Mouse (Mus musculus) megakaryocyte, adult 5-6 weeks (primary cell): ENCODE results near the gene Tns4. TPM values are rescaled to one million over a fixed set of nuclear protein-coding genes. Genes with fewer than 3 reads are reported as not detected.

Experiments
- ATAC-seq: 2 replicates; pipeline ENCODE4 v1.8.0; 2016; ENCODE audit warnings: mild to moderate bottlenecking, inconsistent platforms; ENCODE audit not compliant: poor library complexity, severe bottlenecking
- total RNA-seq, 2 experiments: library from RNA; stranded (forward) in 1 of 2; stranded (reverse) in 1 of 2; fragments of 153-499, 151-499 nt in 1 of 2; fragments of 221-1000, 200-1000 nt in 1 of 2; gene quantifications; 2 replicates each; pipeline versions ENCODE4 v1.2.3 to v1.2.4; 2015 to 2017

Tns4 gene
- total RNA-seq, 2 experiments from 2014 or later, result 4.6 to 8.6 TPM

- ATAC-seq, result peak; percentile 96
Observed at GRCm38 (mm10) chr11:99023500-99024467, 65.3 kb downstream of the Tns4 start, which contains the start of gene Top2a. Gene Top2a (minus strand): TSS chr11:99024189.

DNA sequence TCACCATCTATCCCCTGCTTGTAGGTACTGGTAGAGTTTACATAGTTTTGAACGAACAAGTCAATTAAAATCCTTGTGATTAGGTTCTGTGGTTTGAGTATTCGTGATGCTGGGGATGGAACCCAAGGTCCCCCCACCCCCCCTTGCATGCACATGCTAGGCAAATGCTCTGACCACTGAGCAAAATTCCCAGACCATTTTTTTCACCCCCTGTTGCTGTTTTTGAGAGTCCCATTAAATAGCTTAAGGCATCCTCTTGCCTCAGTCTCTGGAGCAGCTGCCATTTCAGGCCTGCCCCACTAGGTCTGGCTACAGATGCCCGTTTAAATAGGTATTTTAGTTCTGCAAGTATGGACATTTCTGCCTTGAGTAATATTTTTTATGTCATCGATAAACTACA, 66.0 kb downstream of the Tns4 start:
- ATAC-seq, result no peak

DNA sequence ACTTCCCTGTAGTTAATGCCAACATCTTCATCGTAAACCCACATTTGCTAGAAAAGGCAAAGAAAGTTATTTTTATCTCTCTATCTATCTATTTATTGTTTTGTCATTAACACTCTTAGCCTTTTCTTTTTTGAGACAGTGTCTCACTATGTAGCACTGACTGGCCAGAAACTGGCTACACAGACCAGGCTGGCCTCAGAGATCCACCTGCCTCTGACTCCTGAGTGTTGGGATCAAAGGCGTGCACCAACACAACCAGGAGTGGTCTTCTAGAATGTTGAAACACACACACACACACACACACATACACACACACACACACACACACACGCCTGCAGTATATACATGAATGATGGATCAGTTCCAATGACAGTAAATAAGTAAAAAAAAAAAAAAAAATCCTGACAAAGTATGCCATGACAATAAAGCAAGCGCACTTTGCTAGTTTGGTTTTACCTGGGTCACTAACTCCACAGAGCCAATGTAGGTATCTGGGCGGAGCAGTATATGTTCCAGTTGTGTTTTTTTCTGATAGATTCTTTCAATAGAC, 66.6 kb downstream of the Tns4 start:
- no peak for ATAC-seq

DNA sequence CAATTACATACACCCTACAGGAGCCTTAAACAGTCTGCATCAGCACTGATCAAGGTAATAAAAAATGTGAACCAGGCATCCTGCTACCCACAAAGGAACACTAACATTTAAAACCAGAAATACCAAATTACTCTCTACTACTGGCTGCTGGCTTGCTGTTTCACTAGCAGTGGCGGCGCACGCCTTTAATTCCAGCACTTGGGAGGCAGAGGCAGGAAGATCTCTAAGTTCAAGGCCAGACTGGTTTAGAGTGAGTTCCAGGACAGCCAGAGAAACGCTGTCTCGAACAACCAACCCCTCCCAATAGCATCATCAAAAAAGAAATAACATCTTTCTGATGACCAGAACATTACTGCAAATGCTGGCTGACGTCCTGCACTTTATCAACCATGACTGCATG, 69.3 kb downstream of the Tns4 start:
- no peak for ATAC-seq

Other genes with a start within 250 kb of the Tns4 start
- gene Wipf2, start 225.7 kb downstream of the Tns4 start, total RNA-seq (2015), result 25.9 and 26.6 TPM in 2 replicates
- gene Wipf2, start 225.7 kb downstream of the Tns4 start, total RNA-seq (2017), result 4.9 and 7.0 TPM in 2 replicates
- 26.4 and 31.3 TPM in 2 replicates for gene Cdc6, start 181.5 kb downstream of the Tns4 start, total RNA-seq (2015)
- gene Cdc6, start 181.5 kb downstream of the Tns4 start, total RNA-seq (2017), result 26.5 and 27.5 TPM in 2 replicates
- gene Rara, start 161.5 kb downstream of the Tns4 start, total RNA-seq (2015), result 124 and 125 TPM in 2 replicates
- 38.8 and 43.3 TPM in 2 replicates for gene Rara, start 161.5 kb downstream of the Tns4 start, total RNA-seq (2017)
- not detected in 2 replicates for gene Gjd3, start 106.3 kb downstream of the Tns4 start, total RNA-seq (2015)
- gene Gjd3, start 106.3 kb downstream of the Tns4 start, total RNA-seq (2017), result not detected in 2 replicates
- gene Top2a, start 65.1 kb downstream of the Tns4 start, total RNA-seq (2015), result 299 and 310 TPM in 2 replicates
- gene Top2a, start 65.1 kb downstream of the Tns4 start, total RNA-seq (2017), result 694 and 703 TPM in 2 replicates
- 16.0 and 17.3 TPM in 2 replicates for gene Igfbp4, start 48.1 kb downstream of the Tns4 start, total RNA-seq (2015)
- gene Igfbp4, start 48.1 kb downstream of the Tns4 start, total RNA-seq (2017), result 31.3 and 33.3 TPM in 2 replicates
- 0.39 and 0.45 TPM in 2 replicates for gene Ccr7, start 65.8 kb upstream of the Tns4 start, total RNA-seq (2015)
- gene Ccr7, start 65.8 kb upstream of the Tns4 start, total RNA-seq (2017), result 0.18 TPM in 1 of 2 replicates, not detected in the other
- gene Smarce1, start 141.7 kb upstream of the Tns4 start, total RNA-seq (2015), result 59.4 and 72.9 TPM in 2 replicates
- gene Smarce1, start 141.7 kb upstream of the Tns4 start, total RNA-seq (2017), result 177 and 179 TPM in 2 replicates
- not detected in 2 replicates for gene Krt222, start 154.8 kb upstream of the Tns4 start, total RNA-seq (2015)
- not detected in 2 replicates for gene Krt222, start 154.8 kb upstream of the Tns4 start, total RNA-seq (2017)
- gene Krt24, start 196.0 kb upstream of the Tns4 start, total RNA-seq (2015), result not detected in 2 replicates
- gene Krt24, start 196.0 kb upstream of the Tns4 start, total RNA-seq (2017), result not detected in 2 replicates
- gene Krt25, start 233.6 kb upstream of the Tns4 start, total RNA-seq (2015), result not detected in 2 replicates
- gene Krt25, start 233.6 kb upstream of the Tns4 start, total RNA-seq (2017), result not detected in 2 replicates
- not detected in 2 replicates for gene Krt26, start 248.7 kb upstream of the Tns4 start, total RNA-seq (2015)
- not detected in 2 replicates for gene Krt26, start 248.7 kb upstream of the Tns4 start, total RNA-seq (2017)